Mouse (Mus musculus) cerebellum, postnatal 10 days (tissue): ENCODE results near the gene Exoc2.

ENCODE experiments used
- DNase-seq, 2 experiments: peaks; one replicate each; pipeline ENCODE4 v3.0.0; 2021; ENCODE audit warnings: mixed read lengths in 2 of 2

Gene Exoc2

GRCm38 (mm10) chr13:30891223-30891622, 82.7 kb downstream of the Exoc2 start:
- DNase-seq, result no peak

- peak; percentile 86 to 90 for DNase-seq
Observed at GRCm38 (mm10) chr13:30888480-30888879, 85.4 kb downstream of the Exoc2 start.

GRCm38 (mm10) chr13:30880310-30880709, 93.6 kb downstream of the Exoc2 start:
- DNase-seq, result no peak

GRCm38 (mm10) chr13:30879871-30880270, 94.0 kb downstream of the Exoc2 start:
- peak; percentile 85 to 88 for DNase-seq

- DNase-seq, result no peak
Observed at GRCm38 (mm10) chr13:30875825-30876224, 98.1 kb downstream of the Exoc2 start.

GRCm38 (mm10) chr13:30873472-30873871, 100.4 kb downstream of the Exoc2 start:
- no peak for DNase-seq

GRCm38 (mm10) chr13:30865486-30865885, 108.4 kb downstream of the Exoc2 start:
- no peak for DNase-seq

GRCm38 (mm10) chr13:30864042-30864441, 109.9 kb downstream of the Exoc2 start:
- no peak for DNase-seq

- DNase-seq, result no peak
Observed at GRCm38 (mm10) chr13:30858421-30858820, 115.5 kb downstream of the Exoc2 start.

GRCm38 (mm10) chr13:30850736-30851135, 123.2 kb downstream of the Exoc2 start:
- DNase-seq, result no peak

GRCm38 (mm10) chr13:30848001-30848400, 125.9 kb downstream of the Exoc2 start:
- no peak for DNase-seq

- DNase-seq, result no peak
Observed at GRCm38 (mm10) chr13:30846506-30846905, 127.4 kb downstream of the Exoc2 start.

- no peak for DNase-seq
Observed at GRCm38 (mm10) chr13:30843049-30843448, 130.8 kb downstream of the Exoc2 start.

- no peak for DNase-seq
Observed at GRCm38 (mm10) chr13:30841843-30842242, 132.1 kb downstream of the Exoc2 start.

- no peak for DNase-seq
Observed at GRCm38 (mm10) chr13:30841306-30841705, 132.6 kb downstream of the Exoc2 start.

- no peak for DNase-seq
Observed at GRCm38 (mm10) chr13:30840700-30841099, 133.2 kb downstream of the Exoc2 start.

GRCm38 (mm10) chr13:30836342-30836741, 137.6 kb downstream of the Exoc2 start:
- no peak for DNase-seq

GRCm38 (mm10) chr13:30834859-30835258, 139.0 kb downstream of the Exoc2 start:
- DNase-seq, result no peak

GRCm38 (mm10) chr13:30834349-30834748, 139.5 kb downstream of the Exoc2 start:
- DNase-seq, result no peak

- no peak for DNase-seq
Observed at GRCm38 (mm10) chr13:30833476-30834149, 140.3 kb downstream of the Exoc2 start.

GRCm38 (mm10) chr13:30831369-30831768, 142.5 kb downstream of the Exoc2 start:
- no peak for DNase-seq

GRCm38 (mm10) chr13:30826511-30826910, 147.4 kb downstream of the Exoc2 start:
- no peak for DNase-seq

GRCm38 (mm10) chr13:30824903-30825302, 149.0 kb downstream of the Exoc2 start:
- DNase-seq, result no peak

GRCm38 (mm10) chr13:30820555-30820954, 153.3 kb downstream of the Exoc2 start:
- no peak for DNase-seq

- no peak for DNase-seq
Observed at GRCm38 (mm10) chr13:30819891-30820290, 154.0 kb downstream of the Exoc2 start.
